Mouse (Mus musculus): ENCODE measurements around the gene Igfbp5. TPM values are rescaled to one million over a fixed set of nuclear protein-coding genes. Genes with fewer than 3 reads are reported as not detected.

The Igfbp5 gene
- polyA plus RNA-seq, 1 experiment from 2014 or later: 34.8 TPM

DNA sequence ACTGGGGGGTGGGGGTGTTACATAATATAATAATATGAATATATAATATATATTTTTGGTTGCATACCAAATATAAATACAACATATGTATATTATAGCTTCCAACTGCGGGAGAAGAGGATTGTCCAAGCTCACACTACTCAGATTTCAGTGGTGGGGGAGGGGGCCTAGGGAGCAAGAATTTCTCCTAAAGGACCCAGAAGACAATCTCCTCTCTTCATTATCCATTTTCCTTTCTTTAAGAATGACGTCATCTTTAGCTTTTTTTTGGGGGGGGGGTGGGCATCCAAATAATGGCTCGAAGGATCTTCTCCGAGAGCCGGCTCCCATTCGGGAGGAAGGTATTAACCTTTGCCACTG lies 3.4 kb downstream of the Igfbp5 start:
- peak overlapping the region; percentile 81 for H3K4me2 ChIP-seq (replicated peaks; ENCODE audit: low read depth, low read length)
- peak overlapping the region; percentile 15; the same call in 1 of the 2 replicates for H3K9ac ChIP-seq (ENCODE audit: low read depth, low read length)
- H3K27me3 ChIP-seq (ENCODE audit: control insufficient read depth, insufficient read depth, low read length): peaks cover 13% of the 10 kb centered on the region
- peak overlapping the region; percentile 50 for H3K4me3 ChIP-seq (ENCODE audit: low read depth, low read length)
- H3K4me1 ChIP-seq (replicated peaks; ENCODE audit: control insufficient read depth, insufficient read depth, low read length): peaks cover 10% of the 10 kb centered on the region
- ATAC-seq (ENCODE audit: low FRiP score): peak; percentile 3; the same call in 1 of the 2 replicates
- H3K27ac ChIP-seq (ENCODE audit: low read depth, low read length): 0 out of 2 replicates have a peak overlapping the region, but pooled peaks have one; percentile 56
- 0% methylated on average over 6 of the region's 6 CpGs for WGBS
- no peaks in the 10 kb centered on the region for H3K9me3 ChIP-seq (ENCODE audit: control insufficient read depth, low read length)
- no peaks in the 10 kb centered on the region for H3K36me3 ChIP-seq (ENCODE audit: control insufficient read depth, insufficient read depth, low read length)
- DNase-seq (ENCODE audit: low spot score): peak; percentile 59

DNA sequence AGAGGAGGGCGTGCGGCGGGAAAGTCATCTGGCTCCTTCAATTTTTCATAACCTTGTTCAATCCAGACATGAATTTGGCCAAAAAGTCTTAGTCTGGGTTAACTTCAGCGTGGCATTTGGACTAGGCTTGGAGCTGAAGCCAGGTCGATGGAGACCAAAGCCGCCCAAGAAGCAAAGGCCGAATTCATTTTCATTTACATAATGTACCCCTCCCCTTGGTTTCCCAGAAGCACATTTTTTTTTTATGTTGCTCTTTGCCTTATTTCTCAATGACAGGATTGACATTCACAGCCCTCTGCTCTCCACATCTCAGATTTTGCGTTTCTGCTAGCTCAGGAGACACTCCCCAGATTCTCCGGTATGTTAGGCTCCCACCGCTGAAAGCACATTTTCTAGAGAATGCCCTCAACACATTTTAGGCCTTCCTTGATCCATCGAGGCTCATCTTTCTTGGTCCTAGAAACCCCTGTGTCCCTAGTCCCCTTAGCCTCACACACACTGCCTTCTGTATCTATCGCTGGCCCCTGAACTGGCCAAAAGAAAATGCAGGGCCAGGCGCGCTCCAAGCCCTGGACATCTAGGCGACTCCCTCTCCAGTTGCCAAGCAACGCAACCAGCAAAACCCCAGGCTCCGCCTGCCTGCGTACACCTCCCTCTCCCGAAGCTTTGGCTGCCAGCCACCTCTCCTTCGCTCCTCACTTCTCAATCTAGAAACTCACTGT lies 3.9 kb downstream of the Igfbp5 start:
- 1% methylated on average over 20 of the region's 20 CpGs for WGBS
- peaks cover 13% of the 10 kb centered on the region for H3K27me3 ChIP-seq (ENCODE audit: control insufficient read depth, insufficient read depth, low read length)
- peak overlapping the region; percentile 41; the same call in 1 of the 2 replicates for H3K9ac ChIP-seq (ENCODE audit: low read depth, low read length)
- no peaks in the 10 kb centered on the region for H3K9me3 ChIP-seq (ENCODE audit: control insufficient read depth, low read length)
- peak; percentile 51 for ATAC-seq (ENCODE audit: low FRiP score)
- H3K27ac ChIP-seq (ENCODE audit: low read depth, low read length): peak overlapping the region; percentile 53; the same call in 1 of the 2 replicates
- peak; percentile 85 for DNase-seq (ENCODE audit: low spot score)
- peak overlapping the region; percentile 50 for H3K4me3 ChIP-seq (ENCODE audit: low read depth, low read length)
- H3K4me2 ChIP-seq (replicated peaks; ENCODE audit: low read depth, low read length): peak overlapping the region; percentile 81
- peaks cover 10% of the 10 kb centered on the region for H3K4me1 ChIP-seq (replicated peaks; ENCODE audit: control insufficient read depth, insufficient read depth, low read length)
- no peaks in the 10 kb centered on the region for H3K36me3 ChIP-seq (ENCODE audit: control insufficient read depth, insufficient read depth, low read length)

DNA sequence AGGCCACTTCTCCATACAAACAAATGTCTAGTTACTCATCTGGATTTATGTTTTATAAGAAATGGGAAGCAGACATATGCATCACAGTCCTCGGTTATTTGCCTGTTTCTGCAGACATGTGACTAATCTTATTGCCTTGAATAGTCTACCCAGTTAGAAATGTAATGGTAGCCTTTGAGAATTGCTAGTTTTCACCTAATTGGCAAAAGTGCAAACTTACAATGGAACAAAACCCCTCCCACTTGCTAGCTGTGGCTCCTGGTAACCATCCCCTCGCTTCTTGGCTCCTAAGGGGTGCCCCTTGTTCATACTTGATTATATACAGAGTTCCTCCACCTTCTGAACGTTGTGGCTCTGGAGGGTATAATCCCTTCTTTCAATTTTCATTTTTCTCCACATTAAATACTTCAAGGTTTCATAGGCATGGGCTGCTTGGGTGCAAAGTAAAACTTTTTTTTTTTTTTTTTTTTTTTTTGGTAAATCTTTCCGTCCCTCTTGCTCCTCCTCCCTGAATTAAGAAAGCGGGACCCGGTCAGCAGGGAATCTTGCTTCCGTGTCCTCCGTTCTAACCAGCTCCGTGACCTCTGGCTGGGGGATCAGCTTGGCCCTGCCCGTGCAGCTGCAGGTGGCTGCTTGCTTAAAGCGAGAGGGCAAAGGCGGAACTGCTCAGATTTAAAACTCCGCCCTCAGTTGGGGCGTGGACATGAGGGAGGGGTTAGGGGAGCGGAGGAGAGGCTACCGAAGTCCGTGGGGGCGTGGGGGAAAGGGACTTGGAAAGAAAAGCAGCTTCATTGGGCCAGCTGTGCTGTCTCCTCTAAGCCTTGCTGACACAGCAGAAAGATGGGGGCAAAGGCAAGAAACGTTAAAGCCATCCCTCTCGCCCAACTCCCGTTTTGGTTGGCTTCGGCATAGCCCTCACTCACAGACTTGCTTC lies 4.7 kb downstream of the Igfbp5 start:
- Histone ChIP-seq H3K4me1 (replicated peaks; ENCODE audit: control insufficient read depth, insufficient read depth, low read length) (peaks cover 10% of the 10 kb centered on the region), H3K4me2 (replicated peaks; ENCODE audit: low read depth, low read length) (peak overlapping the region; percentile 81), H3K4me3 (ENCODE audit: low read depth, low read length) (peak overlapping the region; percentile 50), H3K36me3 (ENCODE audit: control insufficient read depth, insufficient read depth, low read length) (no peaks in the 10 kb centered on the region), H3K27me3 (ENCODE audit: control insufficient read depth, insufficient read depth, low read length) (peaks cover 7% of the 10 kb centered on the region), H3K9me3 (ENCODE audit: control insufficient read depth, low read length) (no peaks in the 10 kb centered on the region), H3K27ac (ENCODE audit: low read depth, low read length) (peak overlapping the region; percentile 27; the same call in 1 of the 2 replicates), H3K9ac (ENCODE audit: low read depth, low read length) (peak overlapping the region; percentile 41; the same call in 1 of the 2 replicates)
- ATAC-seq (ENCODE audit: low FRiP score): no peak
- 6% methylated on average over 22 of the region's 22 CpGs for WGBS
- peak; percentile 85 for DNase-seq (ENCODE audit: low spot score)

DNA sequence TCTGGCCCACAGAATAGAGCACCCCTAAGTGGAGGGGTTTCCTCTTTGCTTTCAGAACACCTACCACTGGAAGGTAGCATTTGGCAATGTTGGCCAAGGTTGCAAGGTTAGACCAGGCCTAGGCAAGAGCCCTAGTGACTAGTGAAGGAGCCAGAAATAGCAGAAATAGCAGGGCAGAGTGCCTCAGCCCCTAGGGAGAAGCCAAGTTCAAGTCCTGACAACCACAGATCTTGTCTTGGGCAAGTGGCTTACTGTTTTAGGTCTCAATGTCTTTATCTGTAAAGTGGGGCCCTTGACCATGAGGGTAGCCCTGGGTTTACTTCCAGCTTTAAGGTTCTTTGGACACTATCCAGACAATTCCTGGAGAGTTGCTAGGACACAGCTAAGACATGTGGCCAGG lies 5.4 kb downstream of the Igfbp5 start:
- no peak overlapping the region for H3K4me2 ChIP-seq (replicated peaks; ENCODE audit: low read depth, low read length)
- no peak overlapping the region for H3K9ac ChIP-seq (ENCODE audit: low read depth, low read length)
- no peak overlapping the region for H3K27ac ChIP-seq (ENCODE audit: low read depth, low read length)
- no peaks in the 10 kb centered on the region for H3K36me3 ChIP-seq (ENCODE audit: control insufficient read depth, insufficient read depth, low read length)
- no peak overlapping the region for H3K4me3 ChIP-seq (ENCODE audit: low read depth, low read length)
- 0 out of 2 replicates have a peak, but pooled peaks cover 2% of the 10 kb centered on the region for H3K27me3 ChIP-seq (ENCODE audit: control insufficient read depth, insufficient read depth, low read length)
- peaks cover 8% of the 10 kb centered on the region for H3K4me1 ChIP-seq (replicated peaks; ENCODE audit: control insufficient read depth, insufficient read depth, low read length)
- DNase-seq (ENCODE audit: low spot score): no peak
- H3K9me3 ChIP-seq (ENCODE audit: control insufficient read depth, low read length): no peaks in the 10 kb centered on the region
- ATAC-seq (ENCODE audit: low FRiP score): no peak

- 78% methylated on average over 10 of the region's 10 CpGs for WGBS
- no peak for DNase-seq (ENCODE audit: low spot score)
- Histone ChIP-seq H3K27me3 (ENCODE audit: control insufficient read depth, insufficient read depth, low read length) (no peaks in the 10 kb centered on the region), H3K4me3 (ENCODE audit: low read depth, low read length) (no peak overlapping the region), H3K9ac (ENCODE audit: low read depth, low read length) (no peak overlapping the region), H3K4me2 (replicated peaks; ENCODE audit: low read depth, low read length) (no peak overlapping the region), H3K9me3 (ENCODE audit: control insufficient read depth, low read length) (no peaks in the 10 kb centered on the region), H3K36me3 (ENCODE audit: control insufficient read depth, insufficient read depth, low read length) (no peaks in the 10 kb centered on the region), H3K4me1 (replicated peaks; ENCODE audit: control insufficient read depth, insufficient read depth, low read length) (peaks cover 8% of the 10 kb centered on the region), H3K27ac (ENCODE audit: low read depth, low read length) (no peak overlapping the region)
- ATAC-seq (ENCODE audit: low FRiP score): no peak
Observed at GRCm38 (mm10) chr1:72868429-72869215, 6.1 kb downstream of the Igfbp5 start.

- no peaks in the 10 kb centered on the region for H3K9me3 ChIP-seq (ENCODE audit: control insufficient read depth, low read length)
- H3K4me1 ChIP-seq (replicated peaks; ENCODE audit: control insufficient read depth, insufficient read depth, low read length): peaks cover 8% of the 10 kb centered on the region
- no peaks in the 10 kb centered on the region for H3K27me3 ChIP-seq (ENCODE audit: control insufficient read depth, insufficient read depth, low read length)
- H3K4me2 ChIP-seq (replicated peaks; ENCODE audit: low read depth, low read length): no peak overlapping the region
- H3K9ac ChIP-seq (ENCODE audit: low read depth, low read length): no peak overlapping the region
- ATAC-seq (ENCODE audit: low FRiP score): no peak
- H3K27ac ChIP-seq (ENCODE audit: low read depth, low read length): no peak overlapping the region
- H3K36me3 ChIP-seq (ENCODE audit: control insufficient read depth, insufficient read depth, low read length): no peaks in the 10 kb centered on the region
- DNase-seq (ENCODE audit: low spot score): no peak
- H3K4me3 ChIP-seq (ENCODE audit: low read depth, low read length): no peak overlapping the region
- 25% methylated on average over 1 of the region's 1 CpGs for WGBS
Observed at GRCm38 (mm10) chr1:72867346-72867745, 7.3 kb downstream of the Igfbp5 start.

- Histone ChIP-seq H3K36me3 (ENCODE audit: control insufficient read depth, insufficient read depth, low read length) (no peaks in the 10 kb centered on the region), H3K9me3 (ENCODE audit: control insufficient read depth, low read length) (no peaks in the 10 kb centered on the region), H3K27me3 (ENCODE audit: control insufficient read depth, insufficient read depth, low read length) (no peaks in the 10 kb centered on the region), H3K4me2 (replicated peaks; ENCODE audit: low read depth, low read length) (no peak overlapping the region), H3K9ac (ENCODE audit: low read depth, low read length) (no peak overlapping the region), H3K4me3 (ENCODE audit: low read depth, low read length) (no peak overlapping the region), H3K27ac (ENCODE audit: low read depth, low read length) (no peak overlapping the region), H3K4me1 (replicated peaks; ENCODE audit: control insufficient read depth, insufficient read depth, low read length) (peaks cover 8% of the 10 kb centered on the region)
- 71% methylated on average over 5 of the region's 5 CpGs for WGBS
- ATAC-seq (ENCODE audit: low FRiP score) (no peak), DNase-seq (ENCODE audit: low spot score) (no peak)
Observed at GRCm38 (mm10) chr1:72866417-72866816, 8.3 kb downstream of the Igfbp5 start.

- DNase-seq (ENCODE audit: low spot score): peak; percentile 90
- Histone ChIP-seq H3K4me2 (replicated peaks; ENCODE audit: low read depth, low read length) (no peak overlapping the region), H3K27ac (ENCODE audit: low read depth, low read length) (no peak overlapping the region), H3K4me1 (replicated peaks; ENCODE audit: control insufficient read depth, insufficient read depth, low read length) (peaks cover 8% of the 10 kb centered on the region), H3K9me3 (ENCODE audit: control insufficient read depth, low read length) (no peaks in the 10 kb centered on the region), H3K27me3 (ENCODE audit: control insufficient read depth, insufficient read depth, low read length) (no peaks in the 10 kb centered on the region), H3K9ac (ENCODE audit: low read depth, low read length) (no peak overlapping the region), H3K36me3 (ENCODE audit: control insufficient read depth, insufficient read depth, low read length) (no peaks in the 10 kb centered on the region), H3K4me3 (ENCODE audit: low read depth, low read length) (no peak overlapping the region)
- peak; percentile 50 for ATAC-seq (ENCODE audit: low FRiP score)
- WGBS: 18% methylated on average over 6 of the region's 6 CpGs
Observed at GRCm38 (mm10) chr1:72865900-72866299, 8.8 kb downstream of the Igfbp5 start.
